Mouse (Mus musculus) common myeloid progenitor, adult 5-6 weeks (primary cell): ENCODE results near the gene Slc48a1. TPM values are rescaled to one million over a fixed set of nuclear protein-coding genes. Genes with fewer than 3 reads are reported as not detected.

Experiments
- ATAC-seq: replicated peaks from 2 replicates; pipeline ENCODE4 v1.8.0; 2016; ENCODE audit warnings: low read depth, mild to moderate bottlenecking, moderate TSS enrichment, inconsistent platforms; ENCODE audit not compliant: poor library complexity, severe bottlenecking
- total RNA-seq: library from RNA; stranded (forward); fragments of 200-1000, 187-1606 nt; gene quantifications from 2 replicates; pipeline ENCODE4 v1.2.3, GENCODE M21; 2017

Slc48a1 gene
- total RNA-seq, 1 experiment from 2014 or later = 57.2 TPM

- ATAC-seq = no peak
These were observed 43.7 kb downstream of the Slc48a1 start for GRCm38 (mm10) chr15:97821983-97822363.

DNA sequence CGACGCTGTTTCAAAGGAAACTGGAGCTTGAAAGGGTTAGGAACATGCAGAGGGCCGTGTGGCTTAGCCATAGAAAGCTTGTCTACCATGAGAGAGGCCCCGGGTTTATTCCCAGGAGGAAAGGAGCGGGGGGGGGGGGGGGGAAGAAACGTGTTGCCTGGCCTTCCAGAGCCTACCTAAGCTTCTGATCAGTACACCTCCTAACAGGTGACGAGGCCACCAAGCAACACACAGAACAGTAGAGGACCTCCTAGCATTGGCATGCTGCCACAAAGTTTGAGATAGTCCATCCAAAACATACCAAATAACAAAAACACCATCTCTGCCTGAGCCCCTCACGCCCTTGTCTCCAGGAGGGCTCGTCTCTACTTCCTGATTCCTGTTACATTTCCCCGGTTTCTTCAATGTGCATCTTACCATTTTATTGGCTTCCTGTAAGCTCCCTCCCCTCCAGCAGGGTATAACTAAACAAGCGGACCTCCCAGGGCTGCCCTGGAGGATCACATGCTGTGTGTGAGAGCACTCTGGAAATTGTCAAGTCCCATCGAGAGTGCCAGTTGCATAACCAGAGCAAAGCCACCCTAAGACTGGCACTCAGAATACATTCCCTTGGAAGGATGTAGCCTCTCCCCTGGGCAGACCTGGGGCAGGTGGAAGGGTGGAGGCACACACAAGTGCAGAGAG is 44.4 kb downstream of the Slc48a1 start:
- no peak for ATAC-seq

DNA sequence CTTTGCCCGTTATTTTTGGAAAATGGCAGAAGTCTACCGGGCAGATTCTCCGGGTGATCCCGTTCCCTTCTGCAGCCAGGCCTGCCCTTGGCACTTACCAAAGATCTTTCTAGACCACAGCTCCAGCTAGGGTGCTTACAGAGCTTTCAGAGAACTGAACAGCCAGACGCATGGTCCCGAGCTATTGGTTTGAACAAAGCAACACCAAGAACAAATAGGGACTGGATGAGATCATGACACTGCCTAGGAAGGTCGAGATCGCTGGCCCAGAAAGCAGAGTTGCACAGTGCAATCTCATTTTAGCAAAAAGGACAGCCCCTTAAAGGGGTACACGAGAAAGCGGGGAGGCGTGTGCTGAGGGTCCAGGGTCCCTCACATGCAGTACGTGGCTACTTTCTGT is 45.2 kb downstream of the Slc48a1 start:
- ATAC-seq = no peak

GRCm38 (mm10) chr15:97824042-97824441 is 45.7 kb downstream of the Slc48a1 start:
- no peak for ATAC-seq

DNA sequence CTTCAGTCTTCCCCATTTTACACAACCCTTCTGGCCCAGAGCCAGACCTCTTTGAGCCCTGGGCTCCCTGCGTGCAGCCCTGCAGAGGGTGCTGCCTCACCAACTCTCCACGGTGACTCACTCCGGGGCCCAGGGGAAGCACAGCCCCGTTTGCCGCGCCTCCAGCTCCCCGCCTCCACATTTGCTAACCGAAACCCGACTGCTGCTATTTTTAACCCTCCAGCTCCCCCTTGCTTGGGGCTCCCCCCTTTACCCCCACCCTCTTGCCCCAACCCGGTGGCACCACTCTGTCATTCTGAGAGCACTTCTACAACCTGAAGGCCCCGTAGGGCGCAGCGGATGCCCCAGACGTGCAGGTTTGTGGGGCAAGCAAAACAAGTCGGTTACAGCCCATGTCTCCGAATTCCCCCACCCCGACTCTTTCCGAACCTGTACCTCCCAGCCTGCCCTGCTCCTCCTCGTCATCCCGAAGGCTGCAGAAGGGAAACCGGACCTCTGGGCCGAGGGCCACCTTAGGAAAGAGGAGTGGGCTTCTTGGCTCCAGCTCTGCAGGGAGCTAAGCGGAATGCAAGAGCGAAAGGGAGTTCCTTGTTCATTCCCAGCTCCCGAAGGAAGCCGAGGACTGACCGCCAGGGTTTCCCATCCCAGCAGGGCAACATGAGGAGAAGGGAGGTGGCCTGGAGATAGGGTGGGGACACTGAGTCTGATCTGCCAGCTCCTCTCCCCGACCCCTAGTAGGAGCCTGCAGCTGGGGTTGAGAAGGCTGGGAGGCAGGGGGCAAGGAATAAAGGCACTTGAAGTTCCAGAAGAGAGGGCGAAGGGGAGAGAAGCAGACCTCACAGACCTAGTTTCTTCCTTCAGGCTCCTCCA is 47.0 kb downstream of the Slc48a1 start:
- ATAC-seq = peak; percentile 78

DNA sequence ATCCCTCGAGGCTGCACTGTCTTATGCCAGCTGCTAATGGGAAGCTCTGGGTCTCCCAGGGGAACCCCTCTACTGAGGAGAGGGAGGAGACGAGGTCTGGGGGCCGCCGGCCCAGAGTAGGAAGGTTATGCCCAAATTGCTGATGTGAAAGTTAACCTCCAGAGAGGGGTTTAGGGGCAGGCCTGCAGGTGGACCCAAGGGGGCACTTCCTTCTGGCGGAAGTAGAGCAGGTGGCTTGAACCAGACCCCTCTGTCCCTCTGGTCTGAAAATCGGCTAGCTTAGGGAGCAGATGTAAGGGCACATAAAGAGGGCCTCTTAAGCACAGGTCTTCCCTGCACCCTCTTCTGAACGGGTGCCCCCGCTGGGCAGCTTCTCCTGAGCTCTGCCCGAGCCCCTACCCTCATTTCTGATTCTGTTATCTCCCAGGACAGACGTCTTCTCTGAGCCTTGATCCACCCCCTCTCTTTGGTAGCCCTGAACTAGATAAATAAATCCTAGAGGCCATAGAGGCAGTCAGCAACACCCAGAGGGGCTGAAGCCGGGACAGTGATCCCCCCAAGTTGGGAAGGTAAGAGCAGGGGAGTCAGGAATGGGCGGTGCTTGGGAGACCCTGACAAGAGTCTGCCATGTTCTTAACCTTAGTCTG is 47.7 kb downstream of the Slc48a1 start:
- ATAC-seq = no peak

DNA sequence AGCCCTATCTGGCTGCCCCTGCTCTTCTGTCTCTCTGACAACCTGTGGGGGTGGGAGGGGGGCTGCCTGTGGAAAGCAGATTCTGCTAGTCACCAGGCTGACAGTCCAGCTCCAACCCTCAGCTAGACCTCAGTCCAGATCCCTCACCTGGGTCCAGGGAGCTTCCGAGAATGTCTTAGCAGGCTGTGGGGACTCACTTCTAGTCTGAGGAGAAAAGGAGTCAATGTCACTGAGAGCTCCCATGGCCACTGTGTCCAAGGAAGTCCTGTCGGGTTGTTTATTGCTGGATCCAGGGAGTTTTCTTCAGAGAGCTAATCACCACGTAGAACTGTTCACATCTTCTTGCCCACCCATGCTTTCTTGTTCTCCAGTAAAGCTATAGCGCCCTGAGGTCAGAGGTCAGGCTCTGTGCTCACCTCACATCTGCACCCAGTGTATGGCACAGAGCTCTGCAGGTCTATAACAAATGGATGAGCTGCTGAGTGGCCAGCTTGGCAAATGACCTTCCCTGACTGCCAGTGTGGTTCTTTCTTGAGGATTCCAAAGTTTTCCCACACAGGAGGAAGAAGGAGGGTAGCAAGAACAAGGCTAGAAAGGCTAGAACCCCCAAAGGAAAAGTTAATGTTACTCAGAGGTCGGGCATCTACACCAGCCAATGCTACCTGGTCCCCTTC is 48.4 kb downstream of the Slc48a1 start:
- ATAC-seq = no peak

GRCm38 (mm10) chr15:97827401-97827800 is 49.1 kb downstream of the Slc48a1 start:
- no peak for ATAC-seq

GRCm38 (mm10) chr15:97828221-97828842 is 50.0 kb downstream of the Slc48a1 start:
- ATAC-seq = no peak

DNA sequence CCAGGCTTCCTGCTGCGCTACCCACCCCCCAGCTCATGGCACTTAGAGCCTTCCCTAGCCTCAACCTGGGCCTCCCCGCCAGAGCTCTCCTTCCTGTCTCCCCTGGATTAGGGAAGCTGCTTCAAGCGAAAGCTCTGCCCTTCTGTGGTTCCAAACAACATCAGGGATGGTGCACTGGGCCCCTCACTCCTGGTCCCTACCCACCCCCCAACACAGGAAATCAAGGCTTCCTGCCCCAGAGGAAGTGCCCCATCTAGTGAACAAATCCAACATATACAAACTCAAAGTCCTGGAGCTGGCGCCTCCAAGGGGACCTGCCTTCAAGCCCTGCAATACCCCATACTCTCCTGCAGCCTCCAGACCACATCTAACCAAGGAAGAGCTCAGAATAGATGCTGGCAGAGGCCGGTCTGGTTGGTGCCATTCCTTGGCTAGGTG is 50.6 kb downstream of the Slc48a1 start:
- ATAC-seq = peak; percentile 24

GRCm38 (mm10) chr15:97829432-97829831 is 51.1 kb downstream of the Slc48a1 start:
- no peak for ATAC-seq

- no peak for ATAC-seq
These were observed 52.0 kb downstream of the Slc48a1 start for GRCm38 (mm10) chr15:97830253-97830787.

- ATAC-seq = no peak
These were observed 52.5 kb downstream of the Slc48a1 start for GRCm38 (mm10) chr15:97830788-97831241.

DNA sequence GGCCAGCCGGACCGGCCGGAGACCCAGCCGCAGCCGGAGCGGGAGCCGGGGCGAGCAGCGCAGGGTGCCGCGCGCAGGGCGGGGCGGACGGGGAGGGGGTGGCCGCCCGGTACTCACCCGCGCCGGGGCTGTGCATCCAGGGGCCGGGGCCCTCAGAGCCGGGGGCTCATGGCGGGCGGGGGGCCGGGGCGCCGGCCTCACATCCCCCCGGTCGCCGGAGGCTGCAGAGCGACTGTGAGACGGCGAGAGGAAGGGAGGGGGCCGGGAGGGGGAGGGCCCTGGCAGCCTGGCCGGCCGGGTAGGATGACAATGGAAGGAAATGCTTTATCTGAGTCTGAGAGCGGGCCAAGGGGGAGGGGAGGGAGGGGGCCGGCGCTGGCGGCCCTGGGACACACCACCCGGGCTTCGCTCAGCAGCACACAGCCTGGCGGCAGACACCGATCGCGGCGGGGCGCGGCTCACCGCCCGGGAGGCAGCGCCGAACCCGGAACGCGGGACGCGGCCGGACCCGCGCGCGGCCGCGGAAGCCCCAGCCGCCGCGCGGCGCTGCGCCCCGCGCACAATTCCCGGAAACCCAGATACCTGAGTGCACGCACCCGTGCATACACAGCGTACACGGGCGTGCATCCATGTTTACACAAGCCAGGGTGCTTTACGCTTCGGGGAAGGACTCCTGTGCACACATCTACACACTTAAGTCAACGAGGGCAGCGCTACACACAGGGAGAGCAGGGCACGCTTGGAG is 53.1 kb downstream of the Slc48a1 start:
- ATAC-seq = peak; percentile 41

GRCm38 (mm10) chr15:97831987-97832640 is 53.8 kb downstream of the Slc48a1 start:
- no peak for ATAC-seq

- peak; percentile 17; the same call in 1 of the 2 replicates for ATAC-seq
These were observed 54.6 kb downstream of the Slc48a1 start for GRCm38 (mm10) chr15:97832764-97833479.

DNA sequence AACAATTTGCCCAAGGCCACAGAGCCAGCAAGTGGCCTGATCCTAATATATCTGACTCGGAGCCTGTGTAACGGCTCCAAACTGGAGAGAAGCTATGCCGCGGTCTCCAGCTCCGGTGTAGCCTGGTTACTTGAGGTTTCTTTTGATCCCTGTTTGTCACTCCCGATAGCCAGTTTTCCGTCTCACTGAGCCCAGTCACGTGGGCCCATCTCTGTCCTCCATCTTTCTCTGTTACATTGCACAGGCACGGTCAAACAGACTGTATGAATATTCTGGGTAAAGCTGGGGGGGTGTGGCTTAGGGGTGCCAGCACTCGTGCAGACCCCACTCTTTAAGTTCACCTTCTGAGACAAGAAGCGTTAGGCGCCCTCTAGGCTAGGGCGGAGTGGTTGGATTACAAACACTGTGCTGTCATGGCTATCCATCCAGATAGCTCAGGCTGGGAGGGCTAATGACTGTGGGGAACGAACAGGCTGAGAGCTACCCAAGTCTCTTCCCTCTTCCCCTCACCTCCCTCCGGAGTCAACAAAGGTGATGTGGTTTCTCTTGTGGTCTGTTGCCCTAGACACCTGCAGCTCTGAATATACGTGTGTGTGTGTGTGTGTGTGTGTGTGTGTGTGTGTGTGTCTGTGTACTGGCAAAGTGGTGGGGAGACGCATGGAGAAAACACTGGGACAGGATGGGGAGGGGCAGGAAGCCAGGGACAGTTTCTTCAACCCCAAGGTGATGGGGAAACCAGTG is 58.0 kb downstream of the Slc48a1 start:
- ATAC-seq = no peak
